Mouse (Mus musculus): Measurements from ENCODE around the gene Myo16.

GRCm38 (mm10) chr8:10638871-10639270 is 485.2 kb downstream of the Myo16 start:
- TF ChIP-seq CTCF (IDR thresholded peaks at IDR 0.05; ENCODE audit: insufficient read depth, low read depth, low read length) (no peak), POLR2A (IDR thresholded peaks at IDR 0.05; ENCODE audit: insufficient read depth, low read depth, low read length) (no peak)
